Mouse (Mus musculus) gastrocnemius, adult 8-10 months (tissue): ENCODE data around the gene Dnajc13. TPM values are rescaled to one million over a fixed set of nuclear protein-coding genes. Genes with fewer than 3 reads are reported as not detected.

Experiments
- DNase-seq, 2 experiments: peaks; one replicate each; pipeline ENCODE4 v3.0.0; 2022; ENCODE audit warnings: low spot score in 2 of 2
- total RNA-seq, 4 experiments: library from RNA; stranded (reverse); gene quantifications; 2 replicates each; pipeline ENCODE4 v1.2.4; 2022

The Dnajc13 gene
- total RNA-seq, 4 experiments from 2014 or later: 25.5 to 31.4 (median 28.0) TPM

GRCm38 (mm10) chr9:104187028-104187427, 75.7 kb downstream of the Dnajc13 start:
- no peak for DNase-seq

- DNase-seq: peak; percentile 8 to 9
These were observed 79.5 kb downstream of the Dnajc13 start for GRCm38 (mm10) chr9:104183181-104183580.

- no peak for DNase-seq
These were observed 80.4 kb downstream of the Dnajc13 start for GRCm38 (mm10) chr9:104182328-104182727.

GRCm38 (mm10) chr9:104181626-104182025, 81.1 kb downstream of the Dnajc13 start:
- DNase-seq: no peak

GRCm38 (mm10) chr9:104180046-104180445, 82.7 kb downstream of the Dnajc13 start:
- DNase-seq: no peak

- DNase-seq: no peak
These were observed 90.4 kb downstream of the Dnajc13 start for GRCm38 (mm10) chr9:104172342-104172741.

- DNase-seq: no peak
These were observed 91.1 kb downstream of the Dnajc13 start for GRCm38 (mm10) chr9:104171651-104172050.

- no peak for DNase-seq
These were observed 92.7 kb downstream of the Dnajc13 start for GRCm38 (mm10) chr9:104169986-104170385.

GRCm38 (mm10) chr9:104165926-104166325, 96.8 kb downstream of the Dnajc13 start:
- peak; percentile 49 to 74 for DNase-seq

- DNase-seq: no peak
These were observed 98.5 kb downstream of the Dnajc13 start for GRCm38 (mm10) chr9:104164194-104164593.

- DNase-seq: no peak
These were observed 101.6 kb downstream of the Dnajc13 start for GRCm38 (mm10) chr9:104161117-104161516.

- DNase-seq: no peak
These were observed 105.4 kb downstream of the Dnajc13 start for GRCm38 (mm10) chr9:104157291-104157690.

GRCm38 (mm10) chr9:104156506-104156905, 106.2 kb downstream of the Dnajc13 start:
- DNase-seq: no peak

GRCm38 (mm10) chr9:104155100-104155715, 107.5 kb downstream of the Dnajc13 start:
- DNase-seq: no peak

- no peak for DNase-seq
These were observed 110.6 kb downstream of the Dnajc13 start for GRCm38 (mm10) chr9:104152121-104152520.

- no peak for DNase-seq
These were observed 113.8 kb downstream of the Dnajc13 start for GRCm38 (mm10) chr9:104148969-104149368.

- no peak for DNase-seq
These were observed 116.0 kb downstream of the Dnajc13 start for GRCm38 (mm10) chr9:104146683-104147082.

- DNase-seq: no peak
These were observed 118.3 kb downstream of the Dnajc13 start for GRCm38 (mm10) chr9:104144314-104144996.

GRCm38 (mm10) chr9:104142805-104143204, 119.9 kb downstream of the Dnajc13 start:
- no peak for DNase-seq

- no peak for DNase-seq
These were observed 122.4 kb downstream of the Dnajc13 start for GRCm38 (mm10) chr9:104140351-104140750.

GRCm38 (mm10) chr9:104130141-104130755, 132.5 kb downstream of the Dnajc13 start:
- DNase-seq: no peak

- DNase-seq: no peak
These were observed 134.6 kb downstream of the Dnajc13 start for GRCm38 (mm10) chr9:104128110-104128509.

GRCm38 (mm10) chr9:104126833-104127232, 135.9 kb downstream of the Dnajc13 start, which contains the start of gene Ackr4:
TSS of gene Ackr4 (minus strand) at chr9:104126933.
- no peak for DNase-seq
